ENCODE assay signal across 18 mouse cellular contexts in genomic region chr13:112809504-112810247, GRCm38 (mm10). TPM values are rescaled to one million over a fixed set of nuclear protein-coding genes. Genes with fewer than 3 reads are reported as not detected.
DNase-seq lines count a peak whose midpoint lies in the region; ATAC-seq and TF ChIP-seq lines count a peak whose summit lies in the region.
"Had no signal": no experiment of that assay in that cellular context is flagged by ENCODE, and none has a peak within 500 bp of the region (broad histone marks: within the 10 kb centered on the region; RNA-seq: fewer than 3 reads in every experiment).

No protein-coding gene starts in this region.

- ATAC-seq in kidney, embryonic 15.5 days (replicated peaks; ENCODE audit: low FRiP score), result no peak
- ATAC-seq in heart, postnatal 0 days (ENCODE audit: insufficient read depth, low read depth), result no peak
- ATAC-seq in megakaryocyte progenitor cell, adult 5-6 weeks (replicated peaks; ENCODE audit: poor library complexity), result peak; percentile 75
- ATAC-seq in neural tube, embryonic 15.5 days (ENCODE audit: low FRiP score), result no peak

- DNase-seq in gastrocnemius, adult 2 months, result no peak
- no peak for DNase-seq in gastrocnemius, postnatal 25 days
- no peak for DNase-seq in kidney, adult 11 months
- peak; percentile 13 for DNase-seq in heart, postnatal 0 days (ENCODE audit: low spot score)
- no peak for DNase-seq in layer of hippocampus, postnatal 14 days (ENCODE audit: low spot score in 2 of 2)
- DNase-seq: cerebellum, adult 11-12 months; kidney, adult 9 months; right cerebral cortex, postnatal 25 days; thymus, postnatal 4 days had no signal

- no peak overlapping the region for H3K9ac ChIP-seq in kidney, embryonic 15.5 days
- H3K9ac ChIP-seq in heart, postnatal 0 days (replicated peaks; ENCODE audit: low read depth, low read length), result no peak overlapping the region
- H3K9ac ChIP-seq in neural tube, embryonic 15.5 days (replicated peaks), result no peak overlapping the region
- H3K9ac ChIP-seq: embryonic facial prominence, embryonic 13.5 days; hindbrain, embryonic 14.5 days; midbrain, embryonic 12.5 days had no signal

- intact Hi-C loops in gastrocnemius, adult 2 months (cut with DNase I), result no loop called here

- H3K27me3 ChIP-seq in kidney, embryonic 15.5 days, result no peaks in the 10 kb centered on the region
- H3K27me3 ChIP-seq in heart, postnatal 0 days (ENCODE audit: control insufficient read depth, insufficient read depth, low read length), result no peaks in the 10 kb centered on the region
- no peaks in the 10 kb centered on the region for H3K27me3 ChIP-seq in neural tube, embryonic 15.5 days (replicated peaks)
- H3K27me3 ChIP-seq: embryonic facial prominence, embryonic 13.5 days; midbrain, embryonic 12.5 days had no signal

- H3K36me3 ChIP-seq in kidney, embryonic 15.5 days, result peaks cover 20% of the 10 kb centered on the region
- H3K36me3 ChIP-seq in heart, postnatal 0 days (replicated peaks; ENCODE audit: control insufficient read depth, insufficient read depth, low read length), result peaks cover 28% of the 10 kb centered on the region
- H3K36me3 ChIP-seq in neural tube, embryonic 15.5 days, result peaks cover 20% of the 10 kb centered on the region

- H3K9me3 ChIP-seq in kidney, embryonic 15.5 days (replicated peaks), result no peaks in the 10 kb centered on the region
- H3K9me3 ChIP-seq in heart, postnatal 0 days (replicated peaks; ENCODE audit: control insufficient read depth, low read length), result no peaks in the 10 kb centered on the region
- no peaks in the 10 kb centered on the region for H3K9me3 ChIP-seq in neural tube, embryonic 15.5 days (replicated peaks)
- H3K9me3 ChIP-seq: embryonic facial prominence, embryonic 13.5 days; midbrain, embryonic 12.5 days had no signal

- TF ChIP-seq CTCF in gastrocnemius, adult 2 months (IDR thresholded peaks at IDR 0.05), result no peak
- TF ChIP-seq CTCF in heart, postnatal 0 days (IDR thresholded peaks at IDR 0.05; ENCODE audit: low read depth), result no peak

- H3K4me3 ChIP-seq in gastrocnemius, adult 2 months, result peak overlapping the region; percentile 46
- H3K4me3 ChIP-seq in kidney, embryonic 15.5 days (replicated peaks), result no peak overlapping the region
- H3K4me3 ChIP-seq in heart, postnatal 0 days (ENCODE audit: low read depth, low read length), result no peak overlapping the region
- no peak overlapping the region for H3K4me3 ChIP-seq in neural tube, embryonic 15.5 days (replicated peaks)
- H3K4me3 ChIP-seq: embryonic facial prominence, embryonic 13.5 days; layer of hippocampus, adult 2 months; left cerebral cortex, adult 2 months; midbrain, embryonic 12.5 days had no signal

- 58% methylated on average over 7 of the region's 7 CpGs for WGBS in kidney, embryonic 15.5 days
- 39% methylated on average over 7 of the region's 7 CpGs for WGBS in heart, postnatal 0 days
- 76% methylated on average over 7 of the region's 7 CpGs for WGBS in neural tube, embryonic 15.5 days

- H3K27ac ChIP-seq in gastrocnemius, adult 2 months, result peak overlapping the region; percentile 82
- H3K27ac ChIP-seq in kidney, embryonic 15.5 days, result peak overlapping the region; percentile 14; the same call in 1 of the 2 replicates
- peak overlapping the region; percentile 51 for H3K27ac ChIP-seq in heart, postnatal 0 days (ENCODE audit: low read depth)
- no peak overlapping the region for H3K27ac ChIP-seq in neural tube, embryonic 15.5 days (replicated peaks)
- H3K27ac ChIP-seq: embryonic facial prominence, embryonic 13.5 days; hindbrain, embryonic 14.5 days; layer of hippocampus, adult 2 months; left cerebral cortex, adult 2 months; midbrain, embryonic 12.5 days had no signal

- no peak overlapping the region for H3K4me2 ChIP-seq in kidney, embryonic 15.5 days
- no peak overlapping the region for H3K4me2 ChIP-seq in heart, postnatal 0 days (ENCODE audit: low read depth, low read length)
- H3K4me2 ChIP-seq in neural tube, embryonic 15.5 days, result no peak overlapping the region
- H3K4me2 ChIP-seq: embryonic facial prominence, embryonic 13.5 days; hindbrain, embryonic 14.5 days; midbrain, embryonic 12.5 days had no signal

- peaks cover 25% of the 10 kb centered on the region for H3K4me1 ChIP-seq in kidney, embryonic 15.5 days
- H3K4me1 ChIP-seq in heart, postnatal 0 days (ENCODE audit: control insufficient read depth, insufficient read depth), result peaks cover 18% of the 10 kb centered on the region
- H3K4me1 ChIP-seq in neural tube, embryonic 15.5 days, result peaks cover 13% of the 10 kb centered on the region

- TF ChIP-seq EP300 in heart, postnatal 0 days (IDR thresholded peaks at IDR 0.05; ENCODE audit: low read depth), result no peak

RNA-seq across cellular contexts. Expression of gene Plpp1, which starts 9.1 kb away (rescaled TPM):
- 10 to 100 TPM; 35.6 to 49.4 TPM for total RNA-seq in gastrocnemius, adult 2 months (2021)
- 10 to 100 TPM; 35.9 to 43.0 TPM for total RNA-seq in gastrocnemius, postnatal 25 days (2021)
- 78.7 and 94.8 TPM in 2 replicates for polyA plus RNA-seq in kidney, embryonic 15.5 days (2015; fragmentation: Nextera tagmentation; extraction: Ambion mirVana)
- total RNA-seq in heart, postnatal 0 days (2014; rRNA removed; ENCODE audit: low replicate concordance), result 88.7 and 129 TPM in 2 replicates
- polyA plus RNA-seq in heart, postnatal 0 days (2015; fragmentation: Nextera tagmentation; extraction: Ambion mirVana), result 89.4 and 101 TPM in 2 replicates
- total RNA-seq in megakaryocyte progenitor cell, adult 5-6 weeks (2015), result 1.2 and 1.6 TPM in 2 replicates
- 1.0 and 2.7 TPM in 2 replicates for total RNA-seq in megakaryocyte progenitor cell, adult 5-6 weeks (2017)
- total RNA-seq in layer of hippocampus, postnatal 14 days (2021), result 10 to 100 TPM; 27.2 to 33.5 TPM
- 73.3 and 77.0 TPM in 2 replicates for polyA plus RNA-seq in neural tube, embryonic 15.5 days (2015; fragmentation: Nextera tagmentation; extraction: Ambion mirVana)
- total RNA-seq: granulocyte monocyte progenitor cell, adult 5-6 weeks had no signal

Comparison
In these comparisons a context has a peak if more than half of its experiments do, and no peak if none do; other contexts are left out.
1. RNA of gene Plpp1, which starts 9.1 kb away (total RNA-seq): 88.7 to 129 TPM in heart, postnatal 0 days, 35.6 to 49.4 TPM in gastrocnemius, adult 2 months, 35.9 to 43.0 TPM in gastrocnemius, postnatal 25 days and 27.2 to 33.5 TPM in layer of hippocampus, postnatal 14 days; 1.0 to 2.7 TPM in megakaryocyte progenitor cell, adult 5-6 weeks; every median in the first group is over 4 times any median in the second.